Mouse (Mus musculus): ENCODE data around the gene Tbc1d2b. TPM values are rescaled to one million over a fixed set of nuclear protein-coding genes. Genes with fewer than 3 reads are reported as not detected.
A peak's percentile ranks its signal among the peaks of the same experiment; 100 is the strongest.

The Tbc1d2b gene
- polyA plus RNA-seq, 1 experiment from 2014 or later: 6.5 TPM

- WGBS (ENCODE audit: insufficient replicate concordance): 53% methylated on average over 4 of the region's 4 CpGs
- no peaks in the 10 kb centered on the region for H3K36me3 ChIP-seq
- ATAC-seq (ENCODE audit: low read depth): no peak
- H3K27me3 ChIP-seq: peaks cover 52% of the 10 kb centered on the region
- peaks cover 17% of the 10 kb centered on the region; the same call in 1 of the 2 replicates for H3K4me1 ChIP-seq (replicated peaks)
- H3K9me3 ChIP-seq (replicated peaks): no peaks in the 10 kb centered on the region
- no peak overlapping the region for H3K9ac ChIP-seq
- no peak overlapping the region for H3K27ac ChIP-seq
- no peak overlapping the region for H3K4me3 ChIP-seq (replicated peaks)
- DNase-seq: no peak
- no peak overlapping the region for H3K4me2 ChIP-seq
Observed at GRCm38 (mm10) chr9:90164670-90165453, 105.7 kb downstream of the Tbc1d2b start.

DNA sequence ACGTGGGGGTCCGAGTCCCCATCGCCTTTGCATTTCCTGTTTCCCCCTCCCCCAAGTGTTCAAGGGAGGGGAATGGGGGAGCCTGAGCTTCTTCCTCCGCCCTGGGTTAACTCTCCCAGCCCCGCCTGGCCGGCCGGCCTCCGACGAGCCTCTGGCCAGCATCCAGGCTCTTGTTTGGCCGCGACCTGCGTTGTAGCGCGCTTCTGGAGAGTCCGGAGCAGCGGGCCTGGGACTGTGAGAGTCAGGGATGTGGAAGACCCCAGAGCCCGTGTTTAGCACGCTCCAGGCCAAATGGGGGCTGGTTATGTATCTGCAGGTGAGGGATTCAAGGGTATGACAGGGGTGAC, 106.9 kb downstream of the Tbc1d2b start:
- Histone ChIP-seq H3K4me1 (replicated peaks) (peaks cover 17% of the 10 kb centered on the region; the same call in 1 of the 2 replicates), H3K9me3 (replicated peaks) (no peaks in the 10 kb centered on the region), H3K27ac (no peak overlapping the region), H3K4me2 (peak overlapping the region; percentile 80), H3K4me3 (replicated peaks) (peak overlapping the region; percentile 61), H3K36me3 (no peaks in the 10 kb centered on the region), H3K9ac (peak overlapping the region; percentile 8; the same call in 1 of the 2 replicates), H3K27me3 (peaks cover 52% of the 10 kb centered on the region)
- no peak for DNase-seq
- WGBS (ENCODE audit: insufficient replicate concordance): under 1% methylated on average over 18 of the region's 18 CpGs
- peak; percentile 27 for ATAC-seq (ENCODE audit: low read depth)

DNA sequence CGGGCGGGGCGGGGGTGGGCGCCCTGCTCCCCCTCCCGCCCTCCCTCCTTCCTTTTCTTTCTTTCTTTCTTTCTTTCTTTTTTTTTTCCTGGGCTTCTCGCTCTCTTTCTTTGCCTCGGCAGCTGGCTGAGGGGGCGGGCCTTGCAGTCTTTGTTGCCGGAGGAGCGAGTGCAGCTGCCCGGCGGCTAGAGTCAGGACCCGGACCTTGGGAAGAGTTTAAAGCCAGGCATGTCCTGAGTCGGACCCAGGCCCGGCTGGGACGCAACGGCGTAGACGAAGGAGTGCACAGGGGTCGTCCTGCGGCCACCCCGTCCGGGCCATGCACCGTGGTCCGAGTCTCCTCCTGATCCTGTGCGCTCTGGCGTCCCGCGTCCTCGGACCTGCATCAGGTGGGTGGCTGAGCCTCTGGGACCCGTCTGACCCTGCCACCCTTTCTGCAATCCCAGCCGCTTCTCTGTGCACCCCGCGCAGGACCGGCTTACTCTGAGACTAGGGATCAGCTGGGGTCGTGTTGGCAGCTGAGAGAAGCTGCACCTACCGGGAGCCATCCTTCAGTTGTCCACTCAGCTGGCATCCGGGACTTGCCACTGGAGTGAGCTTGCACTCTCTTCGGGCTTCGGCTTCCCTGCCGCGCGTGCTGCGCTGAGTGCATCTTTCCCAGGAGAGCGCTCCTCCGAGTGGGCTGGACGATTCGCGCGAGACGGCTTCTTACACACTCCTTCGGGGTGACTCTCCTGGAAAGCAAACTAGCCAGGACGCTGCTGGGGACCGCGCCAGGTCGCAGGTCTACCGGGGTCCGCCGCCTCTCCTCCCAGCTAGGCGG, 107.5 kb downstream of the Tbc1d2b start, which contains the start of gene Adamts7:
Gene Adamts7 (plus strand): TSS at position 144 of the 823 bp plus-strand sequence.
- Histone ChIP-seq H3K27me3 (peaks cover 52% of the 10 kb centered on the region), H3K27ac (no peak within 1 kb of the TSS), H3K4me1 (replicated peaks) (peaks cover 17% of the 10 kb centered on the region; the same call in 1 of the 2 replicates), H3K4me2 (peak within 1 kb of the TSS; percentile 80), H3K4me3 (replicated peaks) (peak within 1 kb of the TSS; percentile 61), H3K9ac (peak within 1 kb of the TSS; percentile 8; the same call in 1 of the 2 replicates), H3K36me3 (no peaks in the 10 kb centered on the region), H3K9me3 (replicated peaks) (no peaks in the 10 kb centered on the region)
- DNase-seq: no peak
- under 1% methylated on average over 57 of the region's 60 CpGs for WGBS (ENCODE audit: insufficient replicate concordance)
- ATAC-seq (ENCODE audit: low read depth): peak; percentile 37

- no peak overlapping the region for H3K9ac ChIP-seq
Observed at GRCm38 (mm10) chr9:90162243-90162925, 108.2 kb downstream of the Tbc1d2b start.

More at GRCm38 (mm10) chr9:90162243-90162925, 108.2 kb downstream of the Tbc1d2b start:
- DNase-seq: peak; percentile 23
- Histone ChIP-seq H3K4me2 (peak overlapping the region; percentile 80), H3K9me3 (replicated peaks) (no peaks in the 10 kb centered on the region), H3K27ac (no peak overlapping the region), H3K4me1 (replicated peaks) (peaks cover 17% of the 10 kb centered on the region; the same call in 1 of the 2 replicates), H3K36me3 (no peaks in the 10 kb centered on the region), H3K27me3 (peaks cover 52% of the 10 kb centered on the region), H3K4me3 (replicated peaks) (peak overlapping the region; percentile 61)
- peak; percentile 78 for ATAC-seq (ENCODE audit: low read depth)
- WGBS (ENCODE audit: insufficient replicate concordance): 7% methylated on average over 29 of the region's 29 CpGs

Other genes with a start within 250 kb of the Tbc1d2b start
- 53.1 and 57.5 TPM in 2 replicates for gene Ctsh, start 216.7 kb downstream of the Tbc1d2b start, polyA plus RNA-seq (2015; fragmentation: Nextera tagmentation; extraction: Ambion mirVana)
- 141 and 164 TPM in 2 replicates for gene Morf4l1, start 156.0 kb downstream of the Tbc1d2b start, polyA plus RNA-seq (2015; fragmentation: Nextera tagmentation; extraction: Ambion mirVana)
- 0.71 and 1.4 TPM in 2 replicates for gene Adamts7, start 107.7 kb downstream of the Tbc1d2b start, polyA plus RNA-seq (2015; fragmentation: Nextera tagmentation; extraction: Ambion mirVana)

Measured in liver, embryonic 13.5 days (tissue).